Mouse (Mus musculus) layer of hippocampus, adult 8-10 months (tissue): Measurements from ENCODE around the gene Plekha5. TPM values are rescaled to one million over a fixed set of nuclear protein-coding genes. Genes with fewer than 3 reads are reported as not detected.

Experiments used
- DNase-seq, 2 experiments: peaks; one replicate each; pipeline ENCODE4 v3.0.0; 2022; ENCODE audit warnings: low spot score in 2 of 2
- total RNA-seq, 4 experiments: library from RNA; stranded (reverse); gene quantifications; 2 replicates each; pipeline ENCODE4 v1.2.4; 2022

The Plekha5 gene
- total RNA-seq, 4 experiments from 2014 or later: 92.0 to 111 (median 99.5) TPM

DNA sequence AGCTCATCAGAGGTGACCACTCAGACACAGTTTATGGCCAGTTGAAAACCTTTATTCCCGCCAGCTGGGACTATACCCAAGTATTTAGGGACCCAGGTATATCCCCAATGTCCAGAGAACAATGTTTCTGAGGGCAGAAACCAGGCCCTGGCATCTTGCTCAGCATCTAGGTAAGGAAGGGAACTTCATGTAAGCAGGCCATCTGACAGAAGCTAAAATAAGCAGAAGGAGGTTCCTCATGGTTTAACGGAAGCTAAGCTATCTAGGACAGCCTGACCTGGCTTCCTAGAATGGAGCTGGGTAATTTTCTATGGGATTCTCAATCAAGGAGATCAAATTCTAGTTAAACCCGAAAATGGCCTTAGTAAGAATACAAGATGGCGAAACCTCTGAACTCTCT, 185.7 kb downstream of the Plekha5 start:
- DNase-seq: no peak

GRCm38 (mm10) chr6:140610117-140610516, 186.3 kb downstream of the Plekha5 start:
- DNase-seq: no peak

DNA sequence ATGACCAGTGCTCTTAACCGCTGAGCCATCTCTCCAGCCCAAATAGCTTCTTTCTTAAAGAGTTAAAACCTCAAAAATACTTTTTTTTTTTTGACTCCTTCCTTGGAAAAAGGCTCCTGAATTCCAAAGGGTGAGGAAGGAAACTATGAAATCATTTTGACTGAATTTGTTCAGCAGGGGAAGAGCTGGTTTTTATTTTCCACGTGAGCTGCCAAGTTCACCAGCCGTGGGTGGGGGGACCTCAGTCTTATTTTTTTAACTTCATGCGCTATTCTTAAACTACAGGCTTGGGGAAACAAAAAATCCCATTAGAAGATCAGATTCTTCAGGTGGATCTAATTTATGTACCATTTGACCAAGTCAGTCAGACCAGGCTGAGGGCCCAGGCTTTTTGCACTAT, 187.4 kb downstream of the Plekha5 start:
- no peak for DNase-seq

DNA sequence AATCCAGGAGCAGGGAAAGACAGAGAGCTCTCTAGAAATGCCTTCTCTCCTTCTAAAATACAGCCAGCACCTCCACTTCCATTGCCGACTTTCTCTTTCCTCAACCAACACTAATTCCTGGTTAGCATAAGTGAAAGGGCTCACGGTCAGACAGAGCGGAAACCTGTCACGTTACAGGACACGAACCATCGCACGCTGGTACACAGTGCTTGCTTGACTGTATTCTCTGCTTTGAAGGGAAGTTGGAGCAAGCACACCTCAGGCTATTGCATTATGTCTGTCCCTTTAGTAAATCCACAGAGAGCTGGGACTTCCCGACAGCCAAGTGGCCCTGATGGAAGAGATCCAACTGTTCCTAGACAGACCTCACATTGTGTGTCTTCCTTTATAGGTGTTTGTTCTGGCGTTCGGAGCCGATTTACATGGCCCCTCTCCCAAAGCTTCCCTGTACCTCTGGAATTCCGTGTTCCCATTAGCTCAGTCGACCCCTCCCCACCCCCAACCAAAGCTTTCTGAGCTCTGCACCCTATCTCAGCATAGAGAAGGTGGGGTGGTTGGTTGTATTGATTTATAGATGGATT, 188.1 kb downstream of the Plekha5 start:
- DNase-seq: no peak

DNA sequence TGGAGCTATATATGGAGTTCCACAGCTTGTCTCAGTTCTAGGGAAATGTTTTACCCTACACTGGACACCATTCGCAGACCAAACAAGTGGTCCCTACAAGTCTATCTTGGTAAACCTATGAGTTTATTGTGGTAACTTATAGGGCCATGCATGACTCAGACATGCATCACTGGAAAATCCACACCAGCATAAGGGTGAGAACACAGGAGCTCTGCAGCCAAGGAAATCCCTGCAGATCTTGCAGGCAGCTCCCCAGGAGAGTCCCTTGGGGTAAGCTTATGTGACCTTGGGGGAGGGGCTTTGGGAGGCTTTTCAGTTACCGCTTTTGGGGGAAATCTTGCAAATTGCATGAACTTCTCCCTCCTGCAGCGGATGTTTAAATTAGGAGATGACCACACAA, 190.0 kb downstream of the Plekha5 start:
- no peak for DNase-seq

- no peak for DNase-seq
These were observed 190.9 kb downstream of the Plekha5 start for GRCm38 (mm10) chr6:140614711-140615110.

DNA sequence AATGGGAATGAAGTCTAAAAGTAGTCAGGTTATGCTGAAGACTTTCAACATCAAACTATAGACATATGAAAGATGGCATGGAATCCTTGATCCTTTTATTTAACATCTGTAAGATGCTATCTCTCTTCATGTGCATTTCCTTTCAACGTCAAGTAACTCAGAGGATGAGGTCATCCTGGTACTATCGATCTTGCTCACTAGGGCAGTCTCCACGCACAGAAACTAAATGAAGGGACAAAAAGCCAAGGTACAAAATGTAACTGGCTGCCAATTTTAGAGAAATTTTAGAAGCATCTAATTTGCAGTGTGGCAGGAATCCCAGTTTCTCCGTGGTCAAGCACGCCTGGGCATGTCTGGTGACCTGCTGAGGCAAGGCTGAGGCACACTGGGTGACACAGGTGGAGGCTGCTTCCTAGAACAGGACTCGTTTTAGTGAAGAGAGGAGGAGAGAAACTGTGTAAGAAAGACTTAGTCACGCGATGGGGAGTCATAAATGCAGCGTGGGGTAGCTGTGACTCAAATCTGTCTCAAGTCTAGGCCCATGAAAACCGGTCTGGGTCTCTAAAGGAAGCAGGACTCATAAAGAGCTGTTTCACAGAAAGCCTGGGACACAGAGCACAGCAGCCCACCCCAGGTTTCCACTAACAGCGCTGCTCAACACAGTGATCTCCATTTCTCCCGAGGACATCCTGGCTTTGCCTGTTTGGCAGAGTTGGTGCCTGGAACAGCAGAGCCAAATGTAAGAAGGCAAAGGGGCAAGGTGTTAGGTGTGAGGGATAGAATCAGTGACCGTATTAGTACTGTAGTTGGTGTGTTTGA, 196.9 kb downstream of the Plekha5 start:
- no peak for DNase-seq

GRCm38 (mm10) chr6:140621622-140622021, 197.8 kb downstream of the Plekha5 start:
- DNase-seq: no peak

DNA sequence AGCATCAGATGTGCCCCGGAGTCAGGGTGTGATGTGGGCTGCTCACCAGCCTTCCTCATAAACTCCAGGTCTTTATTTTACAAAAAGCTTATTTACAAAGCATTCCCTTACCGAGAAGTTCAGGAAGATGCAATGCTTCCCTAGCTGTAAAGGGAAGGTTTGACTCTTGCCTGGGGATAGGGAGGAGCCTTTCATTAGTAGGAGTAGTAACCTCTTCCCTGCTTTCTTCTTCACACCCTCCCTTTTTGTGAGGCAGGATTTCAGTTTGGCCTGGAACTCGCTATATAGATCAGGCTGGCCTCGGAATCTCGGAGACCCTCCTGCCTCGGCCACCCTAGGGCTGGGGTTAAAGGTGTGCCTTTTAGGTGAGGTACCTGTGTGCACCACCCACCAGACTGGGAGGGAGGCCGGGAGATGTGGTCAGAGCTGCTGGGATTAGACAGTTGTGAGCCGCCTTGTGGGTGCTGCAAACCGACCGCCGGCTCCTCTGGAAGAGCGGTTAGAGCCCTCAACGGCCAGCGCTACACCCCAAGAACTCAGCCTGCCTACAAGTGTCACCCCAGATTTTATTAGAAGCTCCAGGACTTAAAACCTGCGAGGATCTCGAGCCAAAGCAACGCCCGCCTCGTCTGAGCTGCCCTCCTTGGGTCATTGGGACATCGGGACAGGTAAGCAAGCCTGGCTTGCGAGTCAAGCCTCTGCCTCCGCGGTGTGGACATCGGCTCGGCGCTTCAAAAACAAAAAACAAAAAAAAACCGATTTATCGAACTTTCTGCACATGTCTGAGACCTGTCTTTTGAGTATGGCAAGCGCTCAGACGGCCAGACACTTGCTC, 198.8 kb downstream of the Plekha5 start, which contains the start of gene Aebp2:
Aebp2 (plus strand) TSS at position 273 of the 835 bp plus-strand sequence.
- DNase-seq: peak; percentile 24 to 34

- peak; percentile 81 to 91 for DNase-seq
These were observed 199.6 kb downstream of the Plekha5 start for GRCm38 (mm10) chr6:140623226-140624095.

- peak in 1 of 2 experiments; percentile 26 for DNase-seq
These were observed 200.5 kb downstream of the Plekha5 start for GRCm38 (mm10) chr6:140624096-140625051.

DNA sequence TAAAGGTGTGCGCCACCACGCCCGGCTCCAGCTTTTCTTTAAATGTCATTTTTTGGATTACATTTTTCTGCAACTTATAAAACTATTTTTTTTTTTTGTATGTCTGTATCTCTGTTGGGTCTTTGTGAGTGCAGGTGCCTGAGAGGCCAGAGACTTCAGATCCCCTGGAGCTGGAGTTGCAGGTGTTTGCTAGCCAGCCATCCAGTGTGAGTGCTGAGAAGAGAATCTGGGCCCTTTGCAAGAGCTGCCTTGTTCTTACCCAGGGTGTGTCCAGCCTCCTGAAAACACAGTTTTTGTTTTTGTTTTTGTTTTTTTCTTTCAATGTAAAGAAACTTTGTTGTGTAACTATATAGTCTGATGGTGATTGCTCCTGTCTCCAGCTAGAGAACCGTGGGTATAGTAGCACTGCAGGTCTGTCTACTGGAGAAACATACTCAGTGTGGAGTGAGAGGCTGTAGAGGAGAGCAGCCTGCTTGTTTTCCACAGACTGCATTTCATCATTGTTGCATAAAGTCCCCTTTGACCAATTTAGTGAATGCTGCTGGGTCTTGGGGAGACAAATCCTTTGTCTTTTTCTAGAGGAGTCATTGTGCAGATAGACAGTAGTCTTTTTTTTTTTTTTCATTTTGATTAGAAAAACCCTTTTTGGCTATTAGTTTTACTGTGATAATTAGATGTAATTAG, 205.5 kb downstream of the Plekha5 start:
- DNase-seq: no peak

DNA sequence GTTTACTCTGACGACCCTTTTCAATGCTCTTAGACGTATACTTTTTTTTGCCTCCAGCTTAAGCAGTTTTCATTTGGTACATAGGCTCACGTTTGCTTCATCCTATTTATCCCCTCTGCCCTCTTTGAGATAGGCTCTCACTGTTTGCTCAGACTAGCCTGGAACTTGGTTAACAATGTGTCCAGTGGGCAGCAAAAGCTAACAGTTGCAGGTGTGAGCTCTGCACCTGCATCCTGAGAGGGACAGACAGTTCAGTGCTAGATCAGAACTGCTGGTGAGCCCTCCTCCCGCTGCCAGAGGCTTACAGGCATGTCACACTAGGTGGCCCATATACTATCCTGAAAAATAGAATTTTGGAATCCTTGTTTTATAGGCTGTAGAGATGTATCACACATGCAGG, 206.5 kb downstream of the Plekha5 start:
- DNase-seq: no peak

DNA sequence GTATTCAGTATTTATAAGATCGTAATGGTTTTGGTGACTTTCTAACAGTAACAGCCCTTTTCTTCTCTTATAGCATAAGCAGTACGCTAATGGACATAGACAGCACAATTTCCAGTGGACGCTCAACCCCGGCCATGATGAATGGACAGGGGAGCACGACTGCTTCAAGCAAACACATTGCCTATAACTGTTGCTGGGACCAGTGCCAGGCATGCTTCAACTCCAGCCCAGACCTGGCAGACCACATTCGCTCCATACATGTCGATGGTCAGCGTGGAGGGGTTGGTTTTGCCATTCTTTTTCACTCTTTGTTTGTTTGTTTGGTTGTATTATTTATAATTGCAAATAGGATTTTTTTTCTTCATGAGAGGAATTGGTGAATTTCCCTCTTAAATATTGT, 209.8 kb downstream of the Plekha5 start:
- no peak for DNase-seq

DNA sequence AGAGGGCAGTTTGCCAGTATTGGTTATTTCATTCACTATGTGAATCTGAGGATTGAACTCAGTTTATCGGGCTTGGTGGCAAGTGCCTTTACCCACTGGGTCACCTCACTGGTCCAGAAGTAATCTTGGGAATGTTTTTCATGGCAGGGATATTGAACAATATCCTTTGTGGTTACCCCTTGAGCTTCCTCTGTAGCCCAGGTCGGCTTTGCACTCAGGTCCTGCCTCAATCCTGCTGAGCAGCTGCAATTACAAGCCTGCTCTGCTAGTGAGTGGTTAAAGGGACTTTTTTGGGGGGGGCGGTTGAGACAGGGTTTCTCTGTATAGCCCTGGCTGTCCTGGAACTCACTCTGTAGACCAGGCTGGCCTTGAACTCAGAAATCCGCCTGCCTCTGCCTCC, 212.4 kb downstream of the Plekha5 start:
- DNase-seq: no peak

- DNase-seq: no peak
These were observed 218.2 kb downstream of the Plekha5 start for GRCm38 (mm10) chr6:140642010-140642409.

DNA sequence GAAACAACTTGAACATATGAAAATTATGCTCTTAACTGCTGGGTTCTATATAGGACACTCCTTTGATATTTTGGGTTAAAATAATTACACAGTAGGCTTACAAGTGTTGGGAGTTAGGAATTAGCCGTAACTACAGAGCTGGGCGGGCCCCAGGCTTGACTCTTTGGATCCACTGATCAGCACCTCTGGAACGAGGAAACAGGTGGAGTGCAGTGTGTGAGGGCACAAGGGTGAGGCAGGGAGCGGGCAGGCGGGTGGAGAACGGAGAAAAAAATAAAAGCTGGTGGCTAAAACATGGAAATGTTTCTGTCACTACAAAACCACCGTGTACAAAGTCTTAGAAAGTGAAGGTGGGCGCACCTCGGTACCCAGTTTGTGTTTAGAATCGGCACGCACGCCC, 218.8 kb downstream of the Plekha5 start:
- no peak for DNase-seq

GRCm38 (mm10) chr6:140645931-140646330, 222.1 kb downstream of the Plekha5 start:
- no peak for DNase-seq
